Mouse (Mus musculus): ENCODE measurements around the gene Gabarapl2. TPM values are rescaled to one million over a fixed set of nuclear protein-coding genes. Genes with fewer than 3 reads are reported as not detected.
A peak's percentile ranks its signal among the peaks of the same experiment; 100 is the strongest.
"Not testable (repeated sequence)": the region's sequence is repeated elsewhere in the genome, so short reads cannot be mapped to it uniquely, and the experiment has no call there.

The Gabarapl2 gene
- total RNA-seq, 2 experiments from 2014 or later = 119 to 121 TPM

DNA sequence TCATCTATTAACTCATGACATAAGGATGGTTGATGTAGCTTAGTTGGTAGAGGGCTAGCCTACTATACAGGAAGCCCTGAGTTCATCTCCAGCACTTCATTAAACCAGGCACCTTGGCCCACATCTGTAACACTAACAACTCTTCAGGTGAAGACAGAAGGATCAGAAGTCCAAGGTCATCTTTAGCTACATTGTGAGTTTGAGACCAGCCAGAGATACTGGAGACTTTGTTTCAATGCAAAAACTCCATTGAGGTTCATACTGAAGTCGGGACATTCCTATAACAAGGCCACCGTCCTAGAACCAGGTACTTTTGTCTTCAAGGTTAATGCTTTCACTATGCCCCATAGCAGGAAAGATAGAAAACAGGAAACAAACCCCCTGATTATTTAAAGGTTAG lies 6.3 kb upstream of the Gabarapl2 start:
- no peak for DNase-seq

DNA sequence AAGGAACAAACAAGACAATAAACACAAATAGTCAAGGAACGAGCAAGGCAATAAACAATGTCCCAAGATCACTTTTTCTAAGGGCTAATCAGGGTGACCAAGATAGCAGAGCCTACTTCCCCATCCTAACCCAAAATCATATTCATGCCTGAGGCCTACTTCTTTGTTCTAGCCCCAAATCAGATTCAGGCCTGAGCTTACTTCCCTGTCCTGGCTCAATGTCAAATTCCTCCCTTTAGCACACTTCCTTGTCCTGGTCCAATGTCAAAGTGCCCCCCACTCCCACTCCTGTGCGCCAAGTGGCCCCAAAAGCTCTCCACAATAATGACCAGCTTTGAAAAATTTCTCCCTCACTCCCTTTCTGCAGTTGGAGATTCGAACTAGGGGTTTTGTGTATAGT lies 3.3 kb upstream of the Gabarapl2 start:
- DNase-seq = no peak

DNA sequence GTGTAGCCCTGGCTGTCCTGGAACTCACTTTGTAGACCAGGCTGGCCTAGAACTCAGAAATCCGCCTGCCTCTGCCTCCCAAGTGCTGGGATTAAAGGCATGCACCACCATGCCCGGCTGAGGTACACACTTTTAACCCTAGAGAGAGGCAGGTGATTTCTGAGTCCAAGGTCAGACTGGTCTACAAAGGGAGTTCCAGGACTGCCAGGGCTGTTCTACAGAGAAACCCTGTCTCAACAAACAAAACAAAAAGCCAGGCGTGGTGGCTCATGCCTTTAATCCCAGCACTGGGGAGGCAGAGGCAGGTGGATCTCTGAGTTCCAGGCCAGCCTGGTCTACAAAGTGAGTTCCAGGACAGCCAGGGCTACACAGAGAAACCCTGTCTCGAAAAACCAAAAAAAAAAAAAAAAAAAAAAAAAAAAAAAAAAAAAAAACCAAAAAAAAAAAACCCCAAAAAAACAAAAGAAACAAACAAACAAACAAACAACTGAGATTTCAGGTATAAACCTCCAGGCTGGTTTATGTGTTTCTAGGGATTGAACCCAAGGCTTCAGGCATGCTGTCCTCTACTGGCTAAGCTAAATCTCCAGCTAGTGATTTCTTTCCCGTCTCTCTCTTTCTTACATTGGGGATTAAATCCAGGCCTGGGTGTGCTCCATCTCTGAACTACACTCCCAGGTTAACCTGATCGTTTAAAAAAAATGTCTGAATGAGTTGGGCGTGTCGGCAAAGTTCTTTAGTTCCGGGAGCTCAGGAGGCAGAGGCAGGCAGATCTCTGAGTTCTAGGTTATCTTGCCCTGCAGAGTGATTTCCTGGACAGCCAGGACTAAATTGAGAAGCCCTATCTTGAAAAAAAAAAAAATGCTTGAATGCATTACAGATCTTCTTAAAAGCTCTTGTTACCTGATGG lies 2.2 kb upstream of the Gabarapl2 start:
- DNase-seq = not testable (repeated sequence)

DNA sequence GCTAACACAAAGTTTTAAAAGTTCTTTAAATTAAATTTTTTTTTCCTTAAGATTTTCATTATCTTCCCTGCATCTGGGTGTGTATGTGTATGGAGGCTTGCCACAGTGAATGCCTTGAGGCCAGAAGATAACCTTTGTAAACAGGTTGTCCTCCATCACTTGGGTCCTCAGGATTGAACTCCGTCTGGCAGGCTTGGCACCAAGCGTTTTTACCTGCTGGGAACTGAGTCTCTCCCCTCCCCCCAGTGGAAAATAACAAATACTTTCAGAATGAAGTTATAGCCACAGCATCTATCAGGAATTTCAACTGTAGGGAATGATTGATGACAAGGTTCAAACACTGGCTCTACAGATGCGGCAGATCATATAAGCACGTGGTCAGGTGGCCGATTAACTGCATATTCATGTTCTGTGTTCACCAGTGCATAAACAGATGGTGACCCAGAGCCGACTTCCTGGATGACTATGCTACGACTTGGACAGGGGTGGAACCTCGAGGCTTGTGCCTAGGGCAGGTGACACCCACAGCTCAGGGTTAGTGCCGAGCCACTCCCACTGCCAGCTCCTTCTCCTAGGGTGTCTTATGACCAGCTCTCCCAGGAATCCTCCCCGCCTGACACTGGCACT lies 874 bp upstream of the Gabarapl2 start:
- DNase-seq = peak; percentile 46

DNA sequence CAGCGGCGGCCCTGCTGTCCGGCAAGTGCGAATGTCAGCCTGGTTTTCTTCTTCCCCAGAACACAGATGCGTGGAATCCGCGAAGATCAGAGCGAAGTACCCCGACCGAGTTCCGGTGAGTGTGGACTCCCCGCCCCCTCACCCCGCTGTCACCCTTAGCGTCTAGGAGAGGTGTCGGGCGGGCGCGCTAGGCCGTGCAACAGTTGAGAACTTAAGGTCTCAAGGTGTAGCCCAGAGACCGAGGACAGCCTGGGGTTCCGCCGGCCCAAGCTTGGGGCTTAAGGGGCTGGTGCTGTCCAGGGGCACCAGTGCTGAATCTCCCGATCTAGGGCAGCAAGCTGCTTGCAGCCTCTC lies 575 bp downstream of the Gabarapl2 start:
- peak; percentile 69 for DNase-seq

DNA sequence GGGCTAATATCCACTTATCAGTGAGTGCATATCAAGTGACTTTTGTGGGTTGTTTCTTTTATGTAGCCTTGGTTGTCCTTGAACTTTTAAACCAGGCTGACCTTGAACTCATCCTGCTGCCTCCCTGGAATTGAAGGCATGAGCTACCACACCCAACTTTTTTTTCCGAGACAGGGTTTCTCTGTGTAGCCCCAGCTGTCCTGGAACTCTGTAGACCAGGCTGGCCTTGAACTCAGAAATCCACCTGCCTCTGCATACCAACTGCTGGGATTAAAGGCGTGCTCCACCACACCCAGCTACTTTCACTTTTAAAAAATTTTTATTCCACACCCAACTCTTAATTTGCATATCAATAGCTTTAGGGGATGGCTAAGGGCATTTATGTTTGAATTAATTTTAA lies 3.0 kb downstream of the Gabarapl2 start:
- no peak for DNase-seq

DNA sequence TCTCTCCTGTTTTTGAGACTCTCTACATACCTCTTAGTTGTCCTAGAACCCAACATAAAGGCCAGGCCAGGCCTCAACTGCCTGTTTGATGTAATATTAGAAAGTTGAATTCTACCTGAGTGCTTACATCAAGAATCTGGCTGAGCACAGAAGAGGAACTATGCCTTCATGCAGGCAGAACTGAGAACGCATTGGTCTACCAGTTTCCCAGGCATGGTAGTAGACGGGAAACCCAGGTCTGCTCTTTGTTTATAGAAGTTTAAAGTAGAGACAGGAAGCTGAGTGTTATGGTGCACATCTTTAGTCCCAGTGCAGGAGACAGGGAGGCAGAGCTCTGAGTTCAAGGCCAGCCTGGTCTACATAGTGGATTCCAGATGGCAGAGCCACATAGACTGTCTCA lies 6.6 kb downstream of the Gabarapl2 start:
- DNase-seq = no peak

DNA sequence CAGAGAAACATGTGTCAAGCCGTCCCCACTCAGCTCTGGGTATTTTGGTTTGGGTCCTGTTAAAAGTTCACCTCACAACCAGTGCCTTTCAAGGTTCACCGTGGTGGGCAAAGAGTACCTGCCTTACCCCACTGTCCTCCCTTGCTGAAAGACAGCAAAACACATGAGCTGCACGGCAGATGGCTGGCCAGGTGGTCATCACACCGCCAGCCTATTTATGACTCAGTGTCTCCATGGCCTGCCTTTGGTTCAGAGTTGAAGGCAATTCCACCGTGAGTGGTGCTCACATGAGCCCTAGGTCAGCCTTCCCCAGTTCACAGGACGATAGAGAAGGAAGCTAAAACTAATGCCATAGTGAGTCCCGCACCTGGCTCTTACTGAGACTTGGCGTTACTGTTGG lies 7.5 kb downstream of the Gabarapl2 start:
- DNase-seq = no peak

DNA sequence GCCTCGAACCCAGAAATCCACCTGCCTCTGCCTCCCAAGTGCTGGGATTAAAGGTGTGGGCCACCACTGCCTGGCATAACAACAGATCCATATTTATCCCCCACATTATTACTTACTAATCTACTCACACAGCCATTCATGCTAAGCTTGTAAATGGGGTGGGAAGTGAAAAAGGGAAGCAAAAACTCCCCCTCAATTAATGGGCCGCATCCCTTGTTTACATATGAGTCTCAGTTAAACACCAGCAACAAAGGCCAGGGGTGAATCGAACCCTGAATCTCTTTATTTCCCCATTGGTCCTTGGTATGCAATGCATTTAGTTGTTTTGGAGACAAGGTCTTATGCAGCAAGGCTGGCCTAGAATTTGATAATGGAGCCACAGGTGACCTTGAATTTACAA lies 10.3 kb downstream of the Gabarapl2 start:
- DNase-seq = no peak

DNA sequence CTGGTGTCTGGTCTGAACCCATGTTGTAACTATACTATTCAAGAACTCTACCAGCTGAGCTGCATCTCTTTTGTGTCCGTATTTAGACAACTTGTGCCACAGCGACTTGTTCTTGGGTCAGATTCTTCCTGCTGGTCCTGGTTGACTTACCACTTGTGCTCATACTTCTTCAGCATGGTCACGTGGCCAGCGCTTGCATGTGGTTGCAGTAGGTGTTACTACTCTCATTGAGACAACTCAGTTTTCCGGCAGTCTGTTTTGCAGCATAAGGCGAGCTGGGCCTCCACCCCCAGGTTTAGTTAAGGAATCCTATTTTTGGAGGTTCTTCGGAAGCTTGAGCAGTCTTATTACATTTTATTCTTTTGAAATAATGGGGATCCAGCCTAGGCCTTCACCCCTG lies 10.8 kb downstream of the Gabarapl2 start:
- no peak for DNase-seq

DNA sequence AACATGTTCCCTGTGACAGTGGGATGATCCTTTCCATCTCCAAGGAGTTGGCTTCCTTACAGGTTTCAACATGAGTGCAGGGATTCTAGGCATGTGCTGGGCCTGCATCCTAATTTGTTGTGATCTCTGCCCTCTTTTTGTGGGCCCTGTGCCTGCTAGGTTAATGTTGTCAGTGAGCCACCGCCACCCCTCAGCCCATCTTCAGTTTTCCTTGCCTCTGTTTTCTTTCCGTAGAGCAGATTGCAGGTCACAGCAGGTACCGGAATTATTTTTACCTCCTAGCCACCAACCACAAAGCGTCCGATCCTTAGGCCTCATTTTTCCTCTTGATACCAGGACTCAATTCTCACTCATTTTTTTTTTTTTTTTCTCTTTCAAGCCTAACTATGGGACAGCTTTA lies 11.4 kb downstream of the Gabarapl2 start:
- no peak for DNase-seq

DNA sequence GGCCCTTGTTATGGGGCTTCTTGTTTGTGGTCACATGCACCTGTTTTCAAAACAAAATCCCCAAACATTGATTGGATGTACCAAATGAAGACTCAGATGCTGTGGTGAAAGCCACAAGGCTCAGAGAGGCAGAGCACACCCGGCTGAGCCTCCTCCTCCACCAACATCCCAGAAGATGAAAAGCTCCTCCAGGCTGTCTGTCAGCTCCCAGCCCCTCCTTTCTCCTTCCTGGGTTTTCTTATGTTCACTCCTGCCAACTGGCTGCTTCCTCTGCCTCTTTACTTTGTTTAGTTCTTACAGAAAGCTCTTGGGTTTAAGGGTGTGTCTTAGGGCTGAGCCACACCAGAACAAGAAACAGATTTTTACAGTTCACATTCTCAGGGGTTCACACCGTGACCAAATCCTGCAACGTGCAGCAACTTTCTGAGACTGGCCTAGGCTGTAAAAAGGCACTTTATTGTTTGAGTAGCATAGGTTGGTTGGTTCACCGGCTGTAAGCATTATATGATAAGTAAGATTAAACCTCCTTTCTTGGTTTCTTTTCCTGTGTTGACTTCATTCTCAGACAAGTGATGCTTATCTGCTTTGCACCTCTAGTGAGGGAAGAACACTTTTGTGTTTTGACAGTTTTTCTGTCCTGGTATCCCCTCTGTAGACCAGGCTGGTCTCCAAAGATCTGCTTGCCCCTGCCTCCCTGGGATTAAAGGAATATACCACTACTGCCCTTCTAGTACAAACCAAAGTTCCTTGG lies 14.5 kb downstream of the Gabarapl2 start:
- no peak for DNase-seq

DNA sequence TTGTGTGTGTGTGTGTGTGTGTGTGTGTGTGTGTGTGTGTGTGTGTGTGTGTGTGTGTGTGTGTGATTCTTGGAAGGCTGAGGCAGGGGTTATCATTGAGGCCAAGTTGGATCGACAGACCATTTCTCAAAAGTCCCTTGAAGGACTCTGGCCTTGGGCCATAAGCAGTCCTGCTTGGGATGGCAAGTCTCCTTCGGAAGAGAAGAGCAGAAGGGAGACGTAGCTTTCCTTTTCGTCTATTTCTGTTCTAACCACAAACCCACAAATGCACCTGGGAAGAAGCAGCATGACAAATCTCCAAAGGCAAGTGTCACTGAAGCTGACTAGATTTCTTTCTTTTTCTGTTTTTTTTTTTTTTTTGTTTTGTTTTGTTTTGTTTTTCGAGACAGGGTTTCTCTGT lies 15.4 kb downstream of the Gabarapl2 start:
- DNase-seq = no peak

DNA sequence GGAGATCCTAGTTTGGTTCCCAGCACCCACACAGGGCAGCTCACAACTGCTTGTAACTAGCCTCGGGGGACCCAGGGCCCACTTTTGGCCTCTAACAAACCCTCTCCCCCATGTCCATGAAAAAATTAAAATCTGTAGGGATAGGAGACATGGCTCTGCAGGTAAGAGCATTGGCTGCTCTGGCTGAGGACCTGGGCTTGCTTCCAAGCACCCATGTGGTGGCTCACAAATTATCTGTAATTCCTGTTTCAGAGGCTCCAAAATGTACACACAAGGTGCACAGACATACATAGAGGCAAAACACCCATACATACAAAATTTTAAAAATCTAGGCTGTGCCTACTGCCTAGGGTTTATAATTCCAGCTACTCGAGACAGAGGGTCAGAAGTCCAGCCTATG lies 16.7 kb downstream of the Gabarapl2 start:
- no peak for DNase-seq

DNA sequence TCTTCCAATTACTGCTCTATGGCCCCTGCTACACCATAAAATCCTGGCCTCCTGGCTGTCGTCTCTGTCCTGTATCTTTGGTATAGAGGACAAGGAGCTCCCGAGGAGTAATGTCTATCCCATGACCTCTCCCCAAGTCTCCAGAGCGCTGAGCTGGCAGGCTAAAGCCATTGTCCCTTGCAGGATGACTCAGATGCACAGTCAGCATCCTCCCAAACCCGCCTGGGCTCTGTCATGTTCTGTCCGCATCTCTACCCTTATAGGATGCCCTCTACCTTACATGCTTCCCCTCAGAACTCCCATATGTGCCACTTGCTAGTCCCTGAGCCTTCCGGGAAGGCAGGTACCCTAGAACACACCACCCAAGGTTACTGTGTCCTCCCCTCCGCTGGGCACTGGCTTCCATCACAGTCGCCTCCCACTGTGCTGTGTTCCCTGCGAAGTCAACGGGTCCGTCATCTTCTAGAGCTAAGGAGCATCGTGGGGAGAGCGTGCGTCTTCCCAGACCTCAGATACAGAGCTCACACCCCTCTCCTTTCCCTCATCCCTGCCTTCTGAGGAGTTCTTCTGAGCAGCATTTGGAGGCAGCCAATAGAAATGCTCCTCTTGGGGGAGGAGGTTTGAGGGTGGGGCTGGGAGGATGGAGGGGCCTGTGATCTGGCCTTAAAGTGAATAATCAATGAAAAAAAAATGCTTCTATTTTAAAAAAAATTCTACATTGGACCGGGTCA lies 20.3 kb downstream of the Gabarapl2 start:
- DNase-seq = no peak

DNA sequence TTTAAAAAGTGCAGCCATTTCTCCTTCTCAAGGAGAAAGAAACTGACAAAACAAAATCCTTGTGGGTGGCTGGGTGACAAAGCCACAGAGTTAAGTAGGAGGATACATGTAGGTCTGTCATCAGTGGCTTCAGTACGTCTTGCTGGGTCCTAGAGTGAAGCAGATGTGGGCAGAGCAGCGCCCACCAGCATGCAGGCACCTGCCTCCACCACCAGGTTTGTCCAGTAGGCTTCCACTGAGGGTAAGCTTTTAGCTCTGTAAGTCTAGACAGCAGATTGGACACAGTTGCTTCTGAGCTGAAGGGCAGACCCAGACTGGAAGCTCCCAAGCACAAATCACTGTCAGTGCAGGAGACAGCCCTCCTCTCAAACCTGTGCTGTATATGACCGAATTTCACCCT lies 20.8 kb downstream of the Gabarapl2 start:
- no peak for DNase-seq

DNA sequence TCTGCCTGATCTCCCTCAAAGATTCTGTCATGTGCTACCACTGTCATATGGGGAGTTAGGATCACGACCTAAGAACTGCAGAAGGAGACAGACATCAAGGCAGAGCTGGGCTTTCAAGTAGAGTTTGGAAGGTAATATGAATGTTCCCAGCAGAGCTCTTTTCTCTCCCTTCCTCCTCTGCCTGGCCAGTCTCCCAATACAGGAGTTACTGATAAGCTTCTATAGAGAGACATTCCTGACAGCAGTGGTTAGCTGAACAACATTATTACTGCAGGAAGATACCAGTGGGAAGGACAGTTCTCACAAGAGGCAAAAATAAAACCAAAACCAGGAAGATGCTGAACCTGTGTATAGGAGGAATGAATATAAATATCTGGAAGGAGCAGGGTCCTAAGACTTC lies 22.1 kb downstream of the Gabarapl2 start:
- no peak for DNase-seq

DNA sequence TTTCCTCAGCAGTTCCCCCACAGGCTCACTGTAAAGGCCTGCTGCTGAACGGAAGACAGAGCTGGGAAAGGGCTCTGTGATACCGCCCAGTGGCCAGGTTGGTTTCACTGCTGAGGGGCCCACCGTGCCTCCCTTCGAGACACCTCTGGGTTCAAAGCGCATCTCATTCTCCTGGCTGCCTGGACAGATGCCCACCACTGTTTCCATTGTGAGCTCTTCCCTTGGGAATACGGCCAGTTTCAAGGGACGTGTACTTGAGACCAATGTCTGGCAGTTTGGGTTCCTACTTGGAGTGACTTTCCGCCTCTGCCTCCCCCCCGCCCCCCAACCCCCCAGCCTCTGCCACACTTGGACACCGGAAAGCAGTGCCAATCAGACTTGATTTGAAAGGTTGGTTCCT lies 22.6 kb downstream of the Gabarapl2 start:
- peak; percentile 24 for DNase-seq

DNA sequence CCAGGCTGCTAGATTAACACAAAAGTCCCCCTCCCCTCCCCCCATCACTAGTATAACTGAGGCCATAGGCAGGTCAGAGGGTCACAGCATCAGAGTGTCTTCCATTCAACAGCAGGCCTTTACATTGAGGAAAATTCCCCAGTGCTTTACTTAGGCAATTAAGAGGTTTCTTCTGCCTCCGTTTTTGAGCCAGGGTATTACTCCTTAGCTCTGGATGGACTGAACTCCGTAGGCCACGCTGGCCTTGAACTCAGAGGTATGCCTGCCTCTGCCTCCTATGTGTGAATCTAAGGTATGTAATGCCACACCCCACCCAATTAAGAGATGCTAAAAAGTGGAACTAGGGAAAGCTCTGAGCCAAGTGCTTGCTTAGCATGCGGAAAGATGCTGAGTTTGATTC lies 23.0 kb downstream of the Gabarapl2 start:
- DNase-seq = no peak

DNA sequence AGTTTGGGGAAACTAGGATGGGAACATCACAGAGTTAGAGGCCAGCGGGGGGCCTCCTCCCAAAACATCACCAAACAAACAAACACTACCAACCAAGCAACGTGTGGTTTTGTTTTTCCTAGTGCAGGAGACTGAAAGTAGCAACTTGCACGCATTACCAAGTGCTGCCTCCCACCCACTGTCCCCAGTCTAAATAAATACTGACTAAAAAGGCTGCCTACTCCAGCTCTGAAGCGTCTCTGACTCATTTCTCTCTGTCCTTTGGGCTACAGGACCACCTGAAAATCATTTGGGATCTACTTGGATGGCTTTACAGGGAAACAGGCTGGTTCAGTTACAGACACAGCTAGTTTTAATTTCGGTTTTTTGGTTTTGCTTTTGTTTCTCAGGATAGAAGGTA lies 23.8 kb downstream of the Gabarapl2 start:
- no peak for DNase-seq

DNA sequence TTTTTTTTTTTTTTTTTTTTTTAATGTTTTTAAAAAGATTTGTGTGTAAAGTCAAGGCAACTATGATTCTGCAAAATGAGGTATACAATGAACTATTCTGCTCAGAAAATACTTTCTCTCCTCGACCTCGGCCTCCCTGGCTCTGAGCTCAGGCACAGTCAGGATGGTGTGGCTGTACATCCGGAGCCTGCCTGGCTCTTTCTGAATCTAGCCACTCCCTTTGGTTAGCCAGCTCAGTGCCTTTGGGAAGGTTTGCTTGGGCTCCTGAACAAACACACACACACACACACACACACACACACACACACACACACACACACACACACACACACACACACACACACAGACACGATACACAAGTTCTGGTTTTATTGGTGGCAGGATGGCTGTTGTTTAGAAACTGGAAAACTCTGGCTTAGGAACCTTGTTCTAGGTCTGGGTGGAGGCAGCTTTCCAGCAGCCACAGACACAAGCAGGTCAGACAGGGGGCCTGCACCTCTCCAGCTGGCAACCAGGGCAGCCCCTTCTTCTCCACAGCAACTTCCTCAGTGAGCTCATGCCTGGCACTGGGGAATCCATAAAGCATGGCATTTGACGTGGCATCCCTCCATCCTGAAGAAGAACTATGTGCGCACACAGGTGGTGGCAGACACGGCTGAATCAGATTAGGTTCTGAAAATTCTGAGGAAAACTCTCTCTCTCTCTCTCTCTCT lies 24.5 kb downstream of the Gabarapl2 start:
- DNase-seq = peak; percentile 26
